Mouse (Mus musculus) liver, postnatal 0 days (tissue): ENCODE measurements around the gene Dtd1.

Source experiments
- CTCF ChIP-seq: sonication (generic); IDR thresholded peaks from 2 replicates; pipeline ENCODE4 v1.5.1; 2016; ENCODE audit warnings: antibody characterized with exemption, low read depth
- EP300 ChIP-seq: IDR thresholded peaks from 2 replicates; pipeline ENCODE4 v1.6.1; 2016; ENCODE audit warnings: antibody characterized with exemption, low read depth, mild to moderate bottlenecking

DNA sequence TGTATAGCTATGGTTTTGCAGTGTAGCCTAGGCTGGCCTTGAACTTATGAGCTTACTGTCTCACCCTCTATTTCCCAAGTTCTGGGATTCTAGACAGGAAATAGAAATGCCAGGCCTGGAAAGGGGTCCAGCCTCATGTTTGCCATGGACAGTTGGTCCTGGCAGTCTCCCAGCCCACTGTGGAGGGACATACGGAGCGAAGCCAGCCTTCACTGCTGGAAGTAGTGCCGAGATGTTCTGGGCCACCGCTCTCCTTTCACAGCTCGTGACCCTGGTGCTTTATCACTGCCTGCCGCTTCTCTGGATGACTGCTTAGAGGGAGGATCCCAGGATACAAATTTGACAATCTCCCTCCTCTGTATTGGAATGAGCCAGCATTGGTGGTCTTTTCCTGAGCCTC, 21.8 kb downstream of the Dtd1 start:
- no peak for TF ChIP-seq CTCF
- no peak for TF ChIP-seq EP300
